Mouse (Mus musculus): Measurements from ENCODE around the gene Prm2.

Gene Prm2

DNA sequence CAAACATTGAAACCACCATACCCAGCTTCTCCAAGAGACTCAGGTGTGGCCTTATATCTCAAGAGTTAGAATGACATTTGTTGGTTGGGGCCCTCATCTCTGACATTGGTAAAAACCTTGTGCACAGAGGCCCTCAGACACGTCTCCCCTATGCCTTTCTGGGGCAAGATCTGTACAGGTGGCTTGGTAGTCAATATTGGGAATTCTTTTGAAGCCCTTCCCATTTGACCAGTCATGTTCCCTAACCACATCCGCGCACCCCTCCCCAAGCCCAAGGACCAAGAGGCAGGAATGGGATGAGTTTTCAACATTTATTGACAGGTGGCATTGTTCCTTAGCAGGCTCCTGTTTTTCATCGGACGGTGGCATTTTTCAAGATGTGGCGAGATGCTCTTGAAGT, at the start of gene Prm2:
Prm2 (minus strand) TSS at position 101 of the 400 bp plus-strand sequence.
- no peak for DNase-seq (ENCODE audit: low spot score)

DNA sequence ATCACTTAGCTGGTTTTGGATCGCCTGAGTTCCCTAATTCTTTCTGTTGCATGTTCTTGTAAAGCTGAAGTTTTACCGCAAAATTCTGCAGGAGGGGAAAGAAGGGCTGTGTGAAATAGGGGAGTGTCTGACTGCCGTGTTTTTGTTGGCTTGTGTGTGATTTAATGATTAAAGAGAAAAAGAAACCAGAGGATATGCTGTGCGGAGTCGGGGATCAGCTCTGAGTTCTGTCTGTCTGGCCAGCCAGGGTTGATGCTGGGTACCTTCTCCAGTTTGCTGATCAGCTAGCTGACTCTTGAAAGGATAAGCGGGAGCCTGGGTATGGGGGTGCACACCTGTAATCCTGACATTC, 48.4 kb upstream of the Prm2 start:
- DNase-seq (ENCODE audit: low spot score): no peak

DNA sequence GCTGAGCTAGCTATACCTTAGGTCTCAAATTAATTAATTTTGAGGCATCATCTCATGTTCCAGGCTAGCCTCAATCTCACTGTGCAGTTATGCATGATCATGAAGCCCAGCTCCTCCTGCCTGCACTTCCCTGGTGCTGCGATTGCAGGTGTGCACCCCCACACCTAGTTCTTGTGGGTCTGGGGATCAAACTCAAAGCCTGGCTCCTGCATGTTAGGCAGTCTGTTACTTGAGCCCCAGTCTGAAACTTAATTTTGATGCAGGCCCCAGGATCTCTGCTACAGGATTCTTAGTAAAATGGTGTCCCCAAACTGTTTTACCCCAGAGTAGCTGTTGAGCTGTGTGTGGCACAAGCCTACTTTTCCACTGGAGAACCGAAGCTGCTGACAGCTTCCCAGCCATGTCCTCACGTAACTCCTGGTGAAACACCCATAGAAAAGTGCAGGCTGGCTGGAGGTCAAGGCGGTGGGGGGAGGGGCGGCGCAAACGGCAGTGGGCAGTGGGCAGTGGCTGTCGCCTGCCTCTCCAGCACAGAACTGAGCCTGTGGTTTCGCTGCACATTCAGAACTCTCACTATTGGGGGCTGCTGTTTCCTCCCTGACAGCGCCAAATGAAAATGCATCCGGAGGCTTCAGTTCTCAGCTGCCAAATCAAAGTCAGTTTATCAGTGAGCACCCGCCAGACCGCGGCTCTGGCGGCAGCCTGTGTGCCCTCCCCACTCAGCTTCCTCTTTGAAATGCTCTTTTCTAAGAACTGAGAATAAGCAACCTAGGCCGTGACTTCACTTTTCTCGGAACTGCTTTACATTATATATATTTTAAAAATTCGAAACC, 47.8 kb upstream of the Prm2 start:
- no peak for DNase-seq (ENCODE audit: low spot score)

DNA sequence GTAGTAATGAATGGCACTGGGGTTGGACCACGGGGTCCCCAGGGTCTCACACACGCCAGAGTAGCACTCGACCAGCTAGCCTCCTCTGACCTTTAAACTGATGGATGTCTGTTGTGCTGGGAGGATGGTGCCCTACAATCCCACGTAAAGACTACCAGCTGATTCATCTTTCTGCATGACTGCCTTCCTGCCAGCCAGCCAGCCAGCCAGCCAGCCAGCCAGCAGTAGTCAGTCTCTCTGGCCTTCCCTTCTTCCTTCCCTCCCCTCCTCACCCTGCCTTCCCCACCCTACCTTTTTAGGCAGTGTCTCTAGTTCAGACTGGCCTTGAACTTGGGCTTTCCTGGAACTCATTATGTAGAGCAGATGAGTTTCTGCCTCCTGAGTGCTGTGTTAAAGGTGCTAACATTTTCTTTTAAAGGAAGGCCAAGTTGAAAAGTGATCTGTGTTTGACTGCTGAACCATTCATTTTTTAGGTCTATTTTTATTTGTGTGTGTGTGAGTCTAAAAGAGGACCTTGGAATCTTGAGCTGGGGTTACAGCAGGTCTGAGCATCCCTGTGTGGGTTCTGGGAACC, 46.4 kb upstream of the Prm2 start:
- no peak for DNase-seq (ENCODE audit: low spot score)

DNA sequence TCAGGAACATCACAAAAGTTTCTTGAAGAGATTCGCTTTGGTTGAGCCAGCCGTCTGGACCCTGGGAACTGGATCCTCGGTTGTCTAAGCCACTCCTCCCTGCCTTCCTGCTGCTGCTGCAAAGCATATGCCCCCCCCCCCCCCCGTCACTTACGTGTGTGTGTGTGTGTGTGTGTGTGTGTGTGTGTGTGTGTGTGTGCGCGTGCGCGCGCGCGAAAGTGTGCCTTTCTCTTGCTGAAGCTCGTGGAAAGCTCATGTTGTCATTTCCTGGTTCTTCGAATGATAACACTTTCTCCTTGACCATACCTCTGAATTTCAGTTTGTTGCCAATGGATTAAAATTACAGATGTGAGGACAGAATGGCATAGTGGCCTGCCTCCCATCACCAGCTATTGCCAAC, 44.1 kb upstream of the Prm2 start:
- no peak for DNase-seq (ENCODE audit: low spot score)

DNA sequence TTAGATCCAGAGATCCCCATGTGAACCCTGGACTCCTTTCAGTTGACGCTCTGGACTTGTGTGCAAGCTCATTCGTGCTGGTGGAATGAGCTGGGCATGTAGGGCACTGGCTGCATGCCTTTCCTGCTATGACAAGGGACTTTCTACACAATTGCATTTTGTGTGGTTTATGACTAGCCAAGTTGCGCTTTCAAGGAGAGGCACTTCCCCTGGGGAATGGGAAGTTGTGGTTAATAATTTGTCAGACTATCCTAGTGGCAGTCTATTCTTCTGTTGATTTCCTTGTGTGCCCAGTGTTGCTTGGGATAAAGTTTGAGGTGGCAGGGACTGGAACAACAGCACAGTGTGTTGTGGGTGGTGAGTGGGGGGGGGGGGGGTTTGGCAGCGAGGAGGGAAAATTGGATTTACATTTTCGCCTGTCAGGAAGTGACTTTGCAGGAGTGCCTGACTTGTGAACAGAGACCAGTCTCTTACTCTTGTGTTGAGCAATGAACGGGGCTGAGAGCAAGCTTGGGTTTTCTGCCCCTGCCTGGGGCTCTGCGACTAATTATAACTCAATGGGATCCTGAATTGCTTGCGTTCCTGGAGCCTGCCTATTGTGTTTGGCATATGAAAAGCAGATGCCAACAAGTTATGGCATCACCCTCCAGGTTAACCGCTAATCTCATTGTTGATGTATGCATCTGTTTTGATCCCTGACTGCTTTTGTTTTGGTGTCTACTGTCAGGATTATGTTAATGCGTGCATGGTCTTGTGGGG, 42.7 kb upstream of the Prm2 start:
- DNase-seq (ENCODE audit: low spot score): no peak

DNA sequence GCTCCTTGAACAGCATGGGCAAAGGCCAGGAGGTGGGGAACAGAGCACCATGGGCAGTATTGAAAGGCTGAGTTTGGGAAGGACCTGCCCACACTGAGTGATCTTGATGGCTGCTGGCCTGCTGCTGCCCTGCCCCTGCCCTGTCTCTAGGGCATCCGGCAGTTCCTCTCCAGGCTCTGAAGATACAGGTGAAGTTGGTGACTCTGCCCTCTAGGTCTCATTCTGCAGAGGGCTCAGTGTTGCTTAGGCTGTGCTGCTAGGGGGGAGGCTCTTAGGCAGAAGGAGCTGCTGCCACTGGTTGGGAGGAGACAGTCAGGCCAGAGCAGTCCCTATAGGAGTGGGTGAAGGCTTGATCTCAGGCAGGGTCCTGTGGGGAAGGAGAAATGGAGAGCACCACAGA, 42.0 kb upstream of the Prm2 start:
- DNase-seq (ENCODE audit: low spot score): no peak

DNA sequence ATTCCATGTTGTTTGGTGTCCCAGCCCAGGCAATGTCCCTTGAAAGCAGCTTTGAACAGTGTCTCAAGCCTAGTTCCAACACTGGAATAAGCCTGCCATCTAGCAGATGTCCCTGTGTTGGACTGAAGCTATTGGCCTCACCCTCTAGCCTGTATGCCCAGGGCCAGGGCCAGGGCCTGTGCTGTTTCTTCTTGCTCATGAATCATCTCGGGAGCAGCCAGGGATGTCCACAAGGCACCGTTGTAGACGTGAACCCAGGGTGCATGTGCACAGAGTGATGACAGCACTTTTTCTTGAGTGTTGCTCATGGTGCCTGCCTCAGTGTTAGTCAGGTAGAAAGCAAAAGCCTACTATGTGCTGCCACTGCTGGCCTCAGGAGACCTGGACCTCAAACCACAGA, 41.3 kb upstream of the Prm2 start:
- DNase-seq (ENCODE audit: low spot score): no peak

DNA sequence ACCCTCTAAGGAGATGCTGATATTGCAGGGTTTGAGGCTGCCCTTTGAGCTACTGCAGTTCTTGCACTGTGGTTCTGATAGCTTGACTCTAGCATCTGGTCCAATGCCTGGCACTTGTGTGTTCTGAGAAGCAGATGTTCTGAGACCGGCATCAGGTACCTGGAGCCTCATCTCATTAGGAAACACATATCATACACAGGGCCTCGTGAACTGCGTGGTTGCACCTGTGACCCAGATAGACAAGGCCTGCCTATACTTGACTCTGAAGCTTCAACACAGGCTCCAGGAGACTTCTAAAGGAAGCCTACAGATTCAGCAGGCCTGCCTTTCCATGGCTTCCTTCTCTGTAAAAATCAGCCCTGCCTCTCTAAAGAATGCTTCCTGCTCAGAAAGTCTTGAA, 40.5 kb upstream of the Prm2 start:
- no peak for DNase-seq (ENCODE audit: low spot score)

DNA sequence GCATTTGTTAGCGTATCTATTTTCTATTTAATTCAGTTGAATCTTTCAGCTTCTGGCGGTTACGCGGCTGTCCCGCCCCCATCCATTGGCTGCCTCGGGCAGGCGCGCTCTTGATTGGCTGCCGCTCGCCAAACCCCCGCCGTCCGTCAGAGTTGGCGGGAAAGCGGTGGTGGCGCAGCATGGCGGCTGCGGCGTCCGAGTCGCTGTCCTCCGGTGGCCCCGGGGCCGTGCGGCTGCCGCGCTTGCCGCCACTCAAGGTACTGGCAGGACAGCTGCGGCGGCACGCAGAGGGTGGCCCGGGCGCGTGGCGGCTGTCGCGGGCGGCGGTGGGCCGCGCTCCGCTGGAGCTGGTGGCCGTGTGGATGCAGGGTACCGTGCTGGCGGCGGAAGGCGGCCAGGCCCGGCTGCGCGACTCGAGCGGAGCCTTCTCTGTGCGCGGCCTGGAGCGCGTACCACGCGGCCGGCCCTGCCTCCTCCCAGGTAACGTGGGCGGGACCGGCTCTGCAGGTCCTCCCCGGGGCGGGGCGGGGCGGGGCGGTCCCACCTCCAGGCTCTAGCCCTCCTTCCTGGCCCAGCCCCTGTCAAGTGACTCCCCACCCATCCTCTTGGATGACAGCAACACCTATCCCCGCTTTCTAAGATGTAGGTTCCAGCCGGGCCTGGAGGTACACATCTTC, 39.1 kb upstream of the Prm2 start, which contains the start of gene Rmi2:
Rmi2 (plus strand) TSS at position 149 of the 677 bp plus-strand sequence.
- DNase-seq (ENCODE audit: low spot score): peak; percentile 86

DNA sequence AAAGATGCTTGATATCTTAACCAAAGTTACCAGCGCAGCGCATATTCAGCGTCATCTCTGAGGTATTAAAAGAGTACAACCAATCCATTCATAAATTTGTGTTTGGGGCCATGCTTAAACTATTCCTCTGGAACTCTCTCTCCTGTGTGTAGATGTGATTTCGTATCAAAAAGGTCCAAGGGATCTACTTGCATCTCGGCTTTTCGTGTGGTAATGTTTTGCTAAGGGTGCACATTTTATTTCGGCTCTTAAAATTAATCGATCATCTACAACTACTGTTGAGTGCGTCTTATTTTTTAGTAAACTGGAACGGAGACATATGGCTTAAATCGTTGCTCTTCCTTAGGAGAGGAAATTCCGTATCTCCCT, 38.6 kb upstream of the Prm2 start:
- DNase-seq (ENCODE audit: low spot score): no peak

DNA sequence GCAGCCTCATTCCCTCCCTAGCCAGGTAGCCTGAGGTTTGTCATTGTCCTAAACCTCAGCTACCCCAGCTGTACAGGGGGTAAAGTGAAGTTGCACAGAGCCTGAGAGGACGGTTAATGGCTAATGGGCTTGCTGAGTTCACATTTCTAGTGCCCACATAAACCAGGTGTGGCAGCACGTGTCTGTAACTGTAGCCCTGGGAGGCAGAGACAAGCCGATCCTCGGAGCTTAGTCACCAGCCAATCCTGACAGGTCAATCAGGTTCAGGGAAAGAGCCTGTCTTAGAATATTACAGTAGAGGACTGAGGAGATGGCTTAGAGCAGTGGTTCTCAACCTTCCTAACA, 32.5 kb upstream of the Prm2 start:
- DNase-seq (ENCODE audit: low spot score): no peak

DNA sequence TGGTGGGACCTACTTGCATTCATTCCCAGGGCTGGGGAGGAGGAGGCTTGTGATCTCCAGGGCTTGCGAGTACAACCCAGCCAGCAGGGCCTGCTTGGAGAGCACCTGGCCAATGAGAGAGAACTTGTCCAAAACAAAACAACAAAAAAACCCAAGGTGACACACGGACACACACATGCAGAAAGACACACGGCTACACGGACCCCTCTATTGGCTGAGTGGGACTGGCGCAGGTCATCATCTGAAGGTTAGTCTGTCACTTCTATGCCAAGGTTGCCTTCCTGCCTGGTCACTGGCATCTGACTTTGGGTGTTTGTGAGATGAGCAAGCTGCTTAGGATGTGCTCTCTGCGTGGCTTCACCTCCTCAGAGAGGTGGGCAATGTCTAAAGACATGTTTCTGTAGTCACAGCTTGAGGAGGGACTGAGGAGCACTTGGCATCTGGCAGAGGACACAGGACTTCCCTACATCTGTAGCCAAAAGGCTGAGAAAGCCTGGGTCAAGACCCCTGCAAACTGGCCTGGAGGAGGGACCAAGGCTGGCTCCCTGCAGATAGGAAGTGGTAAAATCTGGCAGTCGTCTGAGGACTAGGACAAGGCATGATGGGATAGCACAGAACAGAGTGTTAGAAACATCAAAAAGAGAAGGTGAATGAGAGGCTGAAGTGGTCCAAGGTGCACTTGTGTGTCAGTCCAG, 32.0 kb upstream of the Prm2 start:
- no peak for DNase-seq (ENCODE audit: low spot score)

DNA sequence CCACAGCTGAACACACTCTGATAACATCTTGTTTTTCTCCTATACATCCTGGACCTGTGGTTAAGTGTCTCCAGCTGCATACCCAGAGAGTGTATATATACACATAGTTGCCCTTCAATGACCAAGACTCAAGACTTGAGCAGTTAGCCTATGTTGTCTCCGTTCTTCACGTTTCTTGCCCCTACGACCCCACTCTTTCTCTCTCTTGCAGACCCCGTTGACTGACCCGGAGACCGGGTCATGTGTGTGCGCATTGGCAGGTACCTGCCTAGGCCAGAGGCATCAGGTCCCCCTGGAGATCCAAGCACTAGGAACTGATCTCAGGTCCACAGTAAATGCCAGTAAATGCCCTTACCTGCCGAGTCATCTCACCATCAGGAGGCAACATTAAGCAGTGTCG, 31.3 kb upstream of the Prm2 start:
- DNase-seq (ENCODE audit: low spot score): no peak

DNA sequence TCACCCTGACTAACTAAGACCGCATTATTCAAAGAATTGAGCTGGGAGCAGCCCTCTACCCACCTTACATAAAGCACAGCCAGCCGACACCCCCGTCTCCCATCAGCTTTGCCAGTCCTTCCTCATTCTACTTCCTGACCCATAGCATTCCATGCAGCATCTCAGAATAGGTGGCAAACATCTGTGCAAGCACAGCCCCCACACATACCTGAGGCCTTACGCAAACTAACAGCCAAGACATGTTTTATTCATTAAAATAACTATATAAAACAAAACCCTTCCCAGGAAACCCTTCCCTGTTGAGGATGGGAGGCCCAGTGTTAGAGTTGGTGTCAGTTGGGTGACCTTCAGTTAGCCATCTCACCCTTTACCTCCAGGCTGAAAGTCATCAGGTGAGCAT, 29.9 kb upstream of the Prm2 start:
- DNase-seq (ENCODE audit: low spot score): no peak

DNA sequence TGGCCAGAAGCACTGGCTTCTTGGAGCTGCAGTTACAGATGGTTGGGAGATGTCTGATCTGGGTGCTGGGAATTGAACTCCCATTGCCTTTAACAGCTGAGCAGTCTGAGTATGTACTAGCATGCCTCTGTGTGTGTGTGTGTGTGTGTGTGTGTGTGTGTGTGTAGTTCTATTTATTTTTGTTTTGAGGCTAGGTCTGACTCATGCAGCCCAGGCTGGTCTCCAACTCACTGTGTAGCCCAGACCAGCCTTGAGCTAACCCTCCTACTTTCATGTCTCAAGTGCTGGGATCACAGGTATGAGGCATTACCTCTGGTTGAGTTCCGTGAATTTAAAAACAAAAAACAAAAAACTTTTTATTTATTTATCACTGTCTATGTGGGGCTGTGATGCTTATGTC, 28.6 kb upstream of the Prm2 start:
- no peak for DNase-seq (ENCODE audit: low spot score)

DNA sequence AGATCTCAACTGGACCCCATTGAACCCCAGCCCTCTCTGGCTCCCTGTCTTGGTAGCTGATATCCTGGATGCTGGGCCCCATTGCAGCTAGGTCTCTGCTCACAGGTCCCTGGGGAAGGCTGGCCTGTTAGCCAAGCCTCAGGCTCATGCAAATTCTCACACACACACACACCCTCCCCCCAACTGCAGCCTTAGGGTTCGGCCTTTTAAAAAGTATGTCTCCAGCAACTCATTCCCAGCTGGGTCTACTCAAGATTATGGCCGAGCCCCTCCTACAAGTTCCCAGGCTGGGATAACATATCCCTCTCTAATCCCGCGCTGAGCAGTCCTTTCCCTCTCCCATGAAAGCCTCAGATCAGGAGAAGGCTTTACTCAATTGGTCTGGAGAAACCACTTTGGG, 25.5 kb upstream of the Prm2 start:
- DNase-seq (ENCODE audit: low spot score): no peak

DNA sequence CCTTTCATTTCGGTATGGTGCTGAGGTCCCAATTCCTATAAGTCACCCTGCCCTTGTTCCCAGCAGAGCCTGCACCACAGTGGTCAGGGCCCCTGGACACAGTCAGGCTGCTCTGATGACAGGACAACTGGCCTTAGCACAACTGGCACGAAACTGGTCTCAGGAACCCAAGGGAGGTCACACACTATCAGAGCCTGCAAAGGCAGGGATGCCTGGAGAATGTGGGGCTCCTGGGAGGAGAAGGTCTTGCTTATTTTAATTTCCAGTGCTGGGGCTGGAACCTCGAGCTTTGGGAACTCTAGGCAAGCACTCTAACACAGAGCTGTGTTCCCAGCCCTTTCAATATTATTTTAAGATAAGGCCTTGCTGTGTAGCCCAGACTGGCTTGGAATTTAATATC, 24.0 kb upstream of the Prm2 start:
- no peak for DNase-seq (ENCODE audit: low spot score)

DNA sequence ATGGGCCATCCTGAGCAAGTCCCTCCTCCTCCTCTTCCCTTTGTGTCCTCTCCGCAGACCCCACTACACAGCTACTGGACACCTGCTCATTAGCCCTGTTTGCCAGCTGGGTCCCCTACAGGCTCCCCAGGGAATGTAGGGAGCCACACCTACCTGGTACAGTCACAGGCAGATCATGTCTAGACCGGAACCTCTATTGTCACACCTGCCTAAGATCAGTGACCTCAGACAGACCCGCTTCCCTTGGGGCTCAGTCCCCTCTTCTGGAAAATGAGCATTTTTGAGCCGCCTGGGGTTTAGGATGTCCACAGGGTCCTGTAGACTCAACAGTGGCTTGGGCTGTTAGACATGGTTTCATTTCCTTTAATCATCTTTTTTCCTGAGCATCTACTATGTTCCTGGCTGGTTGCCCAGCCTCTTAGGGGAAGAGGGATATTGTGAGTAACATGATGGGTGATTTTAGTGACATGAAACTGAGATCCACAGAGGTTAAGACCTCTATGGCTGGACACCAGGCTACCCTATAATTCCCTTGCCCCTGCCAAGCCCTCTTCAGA, 22.7 kb upstream of the Prm2 start:
- DNase-seq (ENCODE audit: low spot score): no peak

DNA sequence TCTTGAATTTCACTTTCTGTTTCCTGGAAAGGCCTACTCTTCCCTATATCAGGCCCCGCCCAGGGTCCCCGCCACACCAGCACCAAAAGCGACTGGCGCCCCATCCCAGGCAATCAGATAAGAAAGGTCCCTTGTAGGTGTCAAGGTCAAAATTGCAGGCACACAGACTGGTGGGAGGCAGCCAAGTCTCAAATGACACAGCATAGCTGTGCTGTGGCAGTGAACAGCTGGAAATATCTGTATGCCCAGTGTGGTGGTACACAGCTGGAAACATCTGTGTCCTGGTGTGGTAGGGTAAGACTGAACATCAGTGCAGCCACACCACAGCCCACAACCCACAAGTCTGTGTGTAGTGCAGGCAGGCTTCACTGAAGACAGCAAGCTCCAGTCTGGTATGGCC, 18.9 kb upstream of the Prm2 start:
- no peak for DNase-seq (ENCODE audit: low spot score)

DNA sequence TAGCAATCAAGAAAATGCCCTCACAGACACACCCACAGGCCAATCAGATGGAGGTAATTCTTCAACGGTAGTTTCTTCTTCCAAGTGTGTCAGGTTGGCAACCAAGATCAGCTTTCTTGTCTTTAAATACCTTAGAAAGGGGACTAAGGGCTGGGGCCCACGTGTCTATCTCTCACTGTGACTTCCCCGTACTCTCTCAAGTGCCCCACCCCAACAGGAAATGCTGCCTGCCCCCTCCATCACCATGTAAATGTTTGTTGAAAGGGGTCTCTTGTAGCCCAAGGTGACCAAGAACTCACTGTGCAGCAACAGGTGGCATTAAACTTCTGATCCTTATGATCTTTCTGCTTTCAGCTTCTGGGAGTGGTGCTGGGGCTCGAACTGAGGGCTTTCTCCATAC, 17.8 kb upstream of the Prm2 start:
- no peak for DNase-seq (ENCODE audit: low spot score)

DNA sequence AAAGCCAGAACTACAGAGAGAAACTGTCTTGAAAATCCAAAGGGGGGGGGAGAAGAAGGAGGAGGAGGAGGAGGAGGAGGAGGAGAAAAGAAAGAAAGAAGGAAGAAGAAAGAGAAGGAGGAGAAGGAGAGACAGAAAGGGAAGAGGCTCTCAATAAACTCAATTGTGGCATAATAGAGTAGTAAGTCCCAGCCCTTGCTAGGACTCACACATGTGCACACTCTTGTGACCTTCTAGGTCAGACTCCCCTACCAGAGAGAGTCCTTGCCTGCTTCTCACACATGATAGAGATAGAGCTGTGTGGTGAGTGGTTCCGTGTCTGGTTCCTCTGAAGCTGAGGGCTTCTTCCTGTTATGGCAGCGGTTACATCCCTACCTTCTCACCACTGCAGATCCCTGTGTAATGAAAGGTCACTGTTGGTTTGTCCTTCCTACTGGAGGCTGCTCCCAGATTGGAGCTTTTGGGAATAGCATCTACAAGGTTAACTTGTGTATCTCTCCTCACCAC, 17.0 kb upstream of the Prm2 start, which contains the start of gene Gm11172:
Gm11172 (plus strand) TSS at position 51 of the 507 bp plus-strand sequence.
- DNase-seq (ENCODE audit: low spot score): no peak

Data from ovary, postnatal 36 days (tissue).